Mouse (Mus musculus) neutrophil, adult 59 days (primary cell): ENCODE measurements around the gene Tyk2. TPM values are rescaled to one million over a fixed set of nuclear protein-coding genes. Genes with fewer than 3 reads are reported as not detected.

Experiments
- total RNA-seq, 2 experiments: library from RNA; stranded (reverse); gene quantifications; 1 replicate in 1 of 2; 2 replicates in 1 of 2; pipeline ENCODE4 v1.2.4; 2023

Gene Tyk2
- total RNA-seq, result 10 to 100 TPM; 40.0 to 51.1 TPM

GRCm38 (mm10) chr9:21131059-21131956, at the start of gene Tyk2:
Gene Tyk2, minus strand, starts transcription at chr9:21131243.

GRCm38 (mm10) chr9:21165041-21165951, 34.3 kb upstream of the Tyk2 start, which contains the start of gene Pde4a:
Gene Pde4a, plus strand, starts transcription at chr9:21165714.

GRCm38 (mm10) chr9:21149654-21150419, 18.8 kb upstream of the Tyk2 start, which contains the start of gene Cdc37:
Gene Cdc37, minus strand, starts transcription at chr9:21149982.

DNA sequence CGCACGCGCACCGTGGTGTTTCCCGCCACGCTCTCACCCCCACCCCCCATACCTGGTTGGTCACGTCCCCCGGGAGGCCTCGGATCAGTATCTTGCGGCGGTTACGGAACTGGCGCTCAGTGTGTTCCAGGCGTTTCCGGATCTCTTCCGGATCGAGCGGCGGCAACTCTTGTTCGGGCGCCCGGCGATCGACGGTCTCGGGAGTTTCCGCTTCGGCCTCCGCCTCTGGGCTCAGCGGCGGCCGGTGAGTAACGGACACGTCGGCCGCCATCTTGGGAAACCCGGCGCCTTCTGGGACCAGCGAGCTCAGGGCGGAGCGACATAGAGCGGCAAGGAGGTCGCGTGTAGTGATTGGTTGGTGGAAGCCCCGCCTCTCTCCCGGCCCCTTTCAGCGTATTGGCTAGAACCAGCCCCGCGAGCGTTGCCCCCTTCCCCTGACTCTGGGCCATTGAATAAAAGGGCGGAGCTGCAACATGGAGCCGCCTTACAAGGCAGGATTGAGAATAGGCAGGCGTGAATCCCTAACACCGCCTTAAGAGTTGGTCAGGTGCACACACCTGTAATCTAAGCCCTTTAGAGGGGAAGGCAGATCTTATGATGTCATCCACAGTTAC, 39.2 kb downstream of the Tyk2 start, which contains the start of the genes Gm38431 and Raver1:
Gm38431 (minus strand) TSS at position 291 of the 614 bp plus-strand sequence.
Raver1 (minus strand) TSS at position 302 of the 614 bp plus-strand sequence.

DNA sequence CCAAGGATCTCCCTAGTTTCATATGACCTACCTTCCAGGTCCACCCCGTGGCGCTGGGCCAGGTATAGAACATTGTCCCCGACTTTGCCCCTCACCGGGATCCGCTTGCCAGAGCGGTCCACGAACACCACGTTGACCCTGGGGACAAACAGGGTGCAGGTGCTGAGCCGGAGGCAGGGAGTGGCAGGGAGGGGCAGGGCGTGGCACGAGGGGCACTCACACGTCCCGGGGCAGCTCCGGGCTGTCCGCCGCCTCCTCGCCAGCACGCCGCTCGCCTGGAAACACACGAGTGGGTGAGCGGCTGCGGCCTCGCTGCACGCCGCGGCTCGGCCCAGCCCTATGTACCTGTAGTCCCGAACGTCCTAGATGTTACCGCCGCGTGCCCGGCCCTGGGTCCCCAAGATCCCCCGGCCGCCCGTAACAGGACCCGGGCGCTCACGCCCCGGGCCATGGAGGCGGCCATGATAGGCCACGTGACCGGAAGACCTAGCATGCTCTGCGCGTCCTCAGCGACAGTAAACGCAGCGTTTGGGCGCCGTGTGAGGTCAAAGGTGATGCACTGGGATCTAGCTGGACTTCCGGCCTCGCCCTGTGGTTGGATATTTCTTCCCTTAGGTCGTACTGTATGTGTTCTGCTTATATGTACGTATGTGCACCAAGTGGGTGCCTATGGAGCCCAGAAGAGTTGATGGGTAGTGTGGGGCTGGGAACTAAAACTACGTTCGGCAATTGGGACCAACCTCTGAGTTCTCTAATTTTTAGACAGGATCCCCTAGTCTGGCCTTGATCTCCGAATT, 57.8 kb downstream of the Tyk2 start, which contains the start of the genes Gm49373 and Fdx1l:
Gm49373 (minus strand) TSS at position 53 of the 797 bp plus-strand sequence.
Fdx1l (minus strand) TSS at position 571 of the 797 bp plus-strand sequence.

DNA sequence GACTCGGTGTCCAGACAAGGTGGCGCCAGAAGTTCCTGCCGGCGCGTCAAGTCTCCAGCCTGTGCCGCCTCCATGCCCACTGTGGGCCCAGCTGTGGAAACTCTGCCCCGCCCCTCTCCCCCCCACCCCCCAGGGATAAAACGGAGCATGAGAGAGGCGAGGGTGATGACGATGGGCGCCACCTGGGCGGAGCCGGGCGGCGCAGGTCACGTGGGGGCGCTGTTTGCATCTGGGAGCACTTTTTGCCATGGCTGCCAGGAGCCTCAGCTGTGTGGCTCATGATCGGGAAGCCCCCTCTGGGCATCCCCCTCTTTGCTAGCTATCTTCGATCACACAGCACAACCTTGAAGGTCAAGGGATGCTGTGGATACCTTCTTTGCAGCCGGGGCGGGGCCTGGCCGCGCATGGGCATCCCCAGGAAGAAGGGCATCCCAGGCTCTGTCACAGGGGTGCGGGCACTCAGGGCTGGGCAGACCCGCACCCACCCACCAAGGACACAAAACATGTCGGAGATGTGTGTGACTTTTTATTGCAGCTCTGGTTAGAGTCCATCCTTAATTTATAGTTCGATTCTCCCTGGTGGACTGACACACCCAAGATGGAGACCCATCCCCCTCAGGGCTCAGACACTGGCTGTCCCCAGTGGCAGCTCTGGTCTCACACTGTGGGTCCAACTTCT, 63.9 kb downstream of the Tyk2 start, which contains the start of gene Zglp1:
Zglp1 (minus strand) TSS at position 88 of the 679 bp plus-strand sequence.

Other genes starting within 250 kb of the Tyk2 start
- gene Ppan, start 243.1 kb downstream of the Tyk2 start, total RNA-seq, result 10 to 100 TPM; 25.9 to 32.1 TPM
- gene Eif3g, start 232.6 kb downstream of the Tyk2 start, total RNA-seq, result 10 to 100 TPM; 74.2 to 83.2 TPM
- 100 to 1,000 TPM; 108 to 111 TPM for gene Dnmt1, start 171.4 kb downstream of the Tyk2 start, total RNA-seq
- 1 to 10 TPM; 5.7 to 7.9 TPM for gene S1pr2, start 154.5 kb downstream of the Tyk2 start, total RNA-seq
- 10 to 100 TPM; 31.9 to 42.1 TPM for gene Mrpl4, start 128.5 kb downstream of the Tyk2 start, total RNA-seq
- gene Icam1, start 115.3 kb downstream of the Tyk2 start, total RNA-seq, result 10 to 100 TPM; 16.2 to 16.3 TPM
- gene Icam4, start 101.9 kb downstream of the Tyk2 start, total RNA-seq, result 1 to 10 TPM; 2.4 to 4.5 TPM
- gene Icam5, start 99.2 kb downstream of the Tyk2 start, total RNA-seq, result not detected
- not detected for gene Zglp1, start 64.2 kb downstream of the Tyk2 start, total RNA-seq
- under 1 TPM; 0.22 to 0.29 TPM for gene Gm49373, start 58.1 kb downstream of the Tyk2 start, total RNA-seq
- 1 to 10 TPM; 6.5 to 6.9 TPM for gene Fdx1l, start 57.6 kb downstream of the Tyk2 start, total RNA-seq
- 1 to 10 TPM; 1.5 to 2.5 TPM for gene Gm38431, start 39.2 kb downstream of the Tyk2 start, total RNA-seq
- 10 to 100 TPM; 49.1 to 62.5 TPM for gene Raver1, start 39.2 kb downstream of the Tyk2 start, total RNA-seq
- gene Cdc37, start 18.7 kb upstream of the Tyk2 start, total RNA-seq, result 10 to 100 TPM; 69.5 to 82.3 TPM
- gene Pde4a, start 34.5 kb upstream of the Tyk2 start, total RNA-seq, result 1 to 10 TPM; 5.0 to 7.1 TPM
- gene Keap1, start 108.1 kb upstream of the Tyk2 start, total RNA-seq, result 10 to 100 TPM; 27.2 to 28.5 TPM
- 1 to 10 TPM; 2.2 to 2.4 TPM for gene S1pr5, start 117.2 kb upstream of the Tyk2 start, total RNA-seq
- 10 to 100 TPM; 45.6 to 49.8 TPM for gene Atg4d, start 134.1 kb upstream of the Tyk2 start, total RNA-seq
- gene Kri1, start 156.7 kb upstream of the Tyk2 start, total RNA-seq, result 10 to 100 TPM; 82.2 to 87.7 TPM
- 100 to 1,000 TPM; 121 to 129 TPM for gene Cdkn2d, start 160.2 kb upstream of the Tyk2 start, total RNA-seq
- gene Ap1m2, start 181.1 kb upstream of the Tyk2 start, total RNA-seq, result 1 to 10 TPM; 3.2 to 3.7 TPM
- gene Slc44a2, start 189.5 kb upstream of the Tyk2 start, total RNA-seq, result 100 to 1,000 TPM; 130 to 143 TPM
- 10 to 100 TPM; 38.1 to 39.5 TPM for gene Ilf3, start 236.6 kb upstream of the Tyk2 start, total RNA-seq